Mouse (Mus musculus) heart, adult 2 months (tissue): ENCODE data around the gene Hexdc. TPM values are rescaled to one million over a fixed set of nuclear protein-coding genes. Genes with fewer than 3 reads are reported as not detected.

ENCODE experiments used
- DNase-seq, 2 experiments: peaks; one replicate each; pipeline ENCODE4 v3.0.0; 2021
- H3K27ac ChIP-seq: fragments of 200-600 bp; 2 replicates; pipeline ENCODE4 v1.8.1; 2022
- H3K27me3 ChIP-seq: fragments of 200-500 bp; 2 replicates; pipeline ENCODE4 v1.6.1; 2012; ENCODE audit warnings: mild to moderate bottlenecking, low read length, inconsistent platforms, mixed read lengths; ENCODE audit not compliant: control insufficient read depth, insufficient read depth
- H3K36me3 ChIP-seq: fragments of 200-500 bp; 2 replicates; pipeline ENCODE4 v1.6.1; 2012; ENCODE audit warnings: low read length, inconsistent platforms; ENCODE audit not compliant: control insufficient read depth, insufficient read depth
- H3K4me1 ChIP-seq: fragments of 200-500 bp; 2 replicates; pipeline ENCODE4 v1.6.1; 2011; ENCODE audit warnings: low read length; ENCODE audit not compliant: control insufficient read depth, insufficient read depth
- H3K4me3 ChIP-seq: fragments of 200-600 bp; 2 replicates; pipeline ENCODE4 v1.8.1; 2022
- H3K79me2 ChIP-seq: fragments of 200-500 bp; replicated peaks from 2 replicates; pipeline ENCODE4 v1.6.1; 2012; ENCODE audit warnings: mild to moderate bottlenecking, inconsistent platforms, low read length, moderate library complexity, mixed read lengths; ENCODE audit not compliant: control insufficient read depth, insufficient read depth
- H3K9ac ChIP-seq: fragments of 200-500 bp; 2 replicates; pipeline ENCODE4 v1.6.1; 2012; ENCODE audit warnings: low read depth, mild to moderate bottlenecking, control low read depth, inconsistent platforms, low read length, mixed read lengths
- CTCF ChIP-seq: fragments of 200-600 bp; IDR thresholded peaks from 2 replicates; pipeline ENCODE4 v1.8.1; 2022; ENCODE audit warnings: antibody characterized with exemption, mild to moderate bottlenecking, moderate library complexity
- EP300 ChIP-seq: fragments of 200-500 bp; IDR thresholded peaks from 2 replicates; pipeline ENCODE4 v1.6.1; 2011; ENCODE audit warnings: low read depth, low read length, control low read depth; ENCODE audit not compliant: insufficient read depth
- POLR2A ChIP-seq: fragments of 200-500 bp; IDR thresholded peaks from 2 replicates; pipeline ENCODE4 v1.6.1; 2011; ENCODE audit warnings: mild to moderate bottlenecking, low read depth, low read length, control low read depth; ENCODE audit not compliant: insufficient read depth
- WGBS: fragments of 180-500 bp; shearing (Covaris S2); methylation state at CpG from one replicate; pipeline ENCODE4 v1.1.7; 2018; 5-methylcytosine and 5-hydroxymethylcytosine counted together
- intact Hi-C: fragments of 180-260 bp; cut with DNase I; formaldehyde crosslinking; loops from one replicate; pipeline ENCODE4 v1.15.1; 2025
- polyA plus RNA-seq: library from polyadenylated mRNA; depleted of rRNA; stranded (reverse); fragments of >200 nt; gene quantifications from 2 replicates; pipeline ENCODE4 v1.2.3, GENCODE M21; 2012
- total RNA-seq, 2 experiments: library from RNA; stranded (reverse); gene quantifications; 2 replicates each; pipeline ENCODE4 v1.2.3; 2021

The Hexdc gene
- total and polyA plus RNA-seq, 3 experiments, result 6.7 to 10.1 (median 7.6) TPM

DNA sequence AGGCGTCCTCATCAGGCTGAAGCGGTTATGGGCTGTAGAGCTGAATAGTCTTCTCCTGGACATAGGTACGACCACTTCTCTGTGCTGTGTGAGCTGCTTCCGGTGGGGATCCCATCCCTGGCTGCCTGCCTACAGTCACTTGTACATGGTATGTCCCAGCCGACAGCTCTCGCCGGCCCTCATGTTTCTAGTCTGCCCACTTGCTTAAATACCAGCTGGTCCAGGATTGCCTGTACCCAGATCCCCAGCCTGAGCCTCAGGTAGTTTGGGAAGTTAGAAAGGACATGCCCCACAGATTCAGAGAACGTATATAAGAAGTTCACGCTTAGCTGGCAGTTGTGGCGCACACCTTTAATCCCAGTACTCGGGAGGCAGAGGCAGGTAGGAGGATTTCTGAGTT is 15.5 kb downstream of the Hexdc start:
- H3K4me3 ChIP-seq, result no peak overlapping the region
- TF ChIP-seq EP300, result no peak
- TF ChIP-seq POLR2A, result no peak
- no peak for TF ChIP-seq CTCF
- H3K36me3 ChIP-seq, result no peaks in the 10 kb centered on the region
- H3K4me1 ChIP-seq, result peaks cover 1% of the 10 kb centered on the region; the same call in 1 of the 2 replicates
- 87% methylated on average over 11 of the region's 11 CpGs for WGBS
- H3K27me3 ChIP-seq, result no peaks in the 10 kb centered on the region
- DNase-seq, result no peak
- no peak overlapping the region for H3K27ac ChIP-seq
- intact Hi-C loops, result no loop called here
- H3K79me2 ChIP-seq, result no peaks in the 10 kb centered on the region
- no peak overlapping the region for H3K9ac ChIP-seq

DNA sequence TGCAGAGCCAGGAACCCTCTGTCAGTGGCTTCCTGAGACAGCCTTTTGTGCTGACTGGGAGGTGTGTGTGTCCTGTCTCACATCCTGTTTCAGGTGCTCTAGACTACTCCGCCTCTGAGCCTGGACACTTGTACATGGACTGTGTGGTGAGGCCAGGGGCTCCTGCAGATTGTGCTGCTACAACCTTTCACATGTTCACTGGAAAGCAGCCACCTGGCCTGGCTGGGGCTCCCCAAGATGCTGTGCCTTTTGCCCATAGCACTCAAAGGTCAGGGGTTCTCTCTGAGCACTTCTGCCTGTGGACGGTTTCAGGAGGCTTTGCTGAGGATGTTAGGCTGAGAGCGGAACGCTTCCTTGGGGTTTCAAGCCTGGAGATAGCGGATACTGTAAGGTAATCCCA is 16.5 kb downstream of the Hexdc start:
- intact Hi-C loops, result no loop called here
- H3K79me2 ChIP-seq, result no peaks in the 10 kb centered on the region
- H3K36me3 ChIP-seq, result no peaks in the 10 kb centered on the region
- no peak overlapping the region for H3K27ac ChIP-seq
- no peaks in the 10 kb centered on the region for H3K27me3 ChIP-seq
- no peak for TF ChIP-seq CTCF
- DNase-seq, result no peak
- peaks cover 1% of the 10 kb centered on the region; the same call in 1 of the 2 replicates for H3K4me1 ChIP-seq
- WGBS, result 85% methylated on average over 5 of the region's 5 CpGs
- H3K9ac ChIP-seq, result no peak overlapping the region
- H3K4me3 ChIP-seq, result no peak overlapping the region

DNA sequence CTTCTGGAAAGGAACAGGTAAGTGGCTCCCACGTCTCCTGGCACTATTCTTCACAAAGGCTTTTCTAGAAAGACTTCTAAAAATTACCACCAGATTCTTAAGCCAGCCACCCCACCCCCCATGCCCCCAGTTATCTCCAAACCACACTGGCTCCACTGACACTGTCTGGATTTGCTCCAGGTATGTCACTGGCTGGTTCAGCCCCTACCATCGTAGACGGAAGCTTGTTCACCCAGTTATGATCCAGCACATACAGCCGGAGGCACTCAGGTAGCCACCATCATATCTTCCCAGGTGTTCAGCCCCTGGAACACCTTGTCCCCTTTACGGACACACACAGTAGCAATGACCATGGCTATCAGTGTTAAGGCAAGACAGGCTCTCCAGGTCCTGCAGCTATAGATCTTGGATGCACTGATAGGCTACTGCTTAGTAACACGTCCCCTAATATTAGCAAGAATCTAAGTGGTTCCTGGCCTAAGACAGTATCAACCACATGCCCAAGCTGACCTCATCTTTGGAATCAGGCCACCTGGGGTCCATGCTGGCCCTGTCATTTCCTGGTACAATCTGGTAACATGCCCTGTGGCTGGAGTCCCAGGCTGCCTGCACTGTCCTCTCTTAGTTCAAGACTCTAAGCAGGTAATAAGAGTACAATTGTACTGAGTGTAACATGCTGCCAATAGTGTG is 17.2 kb downstream of the Hexdc start:
- Histone ChIP-seq H3K27ac (no peak overlapping the region), H3K27me3 (no peaks in the 10 kb centered on the region), H3K4me1 (peaks cover 1% of the 10 kb centered on the region; the same call in 1 of the 2 replicates), H3K79me2 (no peaks in the 10 kb centered on the region), H3K4me3 (no peak overlapping the region), H3K36me3 (no peaks in the 10 kb centered on the region), H3K9ac (no peak overlapping the region)
- TF ChIP-seq POLR2A (no peak), CTCF (no peak), EP300 (no peak)
- WGBS, result 67% methylated on average over 6 of the region's 6 CpGs
- DNase-seq, result no peak
- intact Hi-C loops, result no loop called here

DNA sequence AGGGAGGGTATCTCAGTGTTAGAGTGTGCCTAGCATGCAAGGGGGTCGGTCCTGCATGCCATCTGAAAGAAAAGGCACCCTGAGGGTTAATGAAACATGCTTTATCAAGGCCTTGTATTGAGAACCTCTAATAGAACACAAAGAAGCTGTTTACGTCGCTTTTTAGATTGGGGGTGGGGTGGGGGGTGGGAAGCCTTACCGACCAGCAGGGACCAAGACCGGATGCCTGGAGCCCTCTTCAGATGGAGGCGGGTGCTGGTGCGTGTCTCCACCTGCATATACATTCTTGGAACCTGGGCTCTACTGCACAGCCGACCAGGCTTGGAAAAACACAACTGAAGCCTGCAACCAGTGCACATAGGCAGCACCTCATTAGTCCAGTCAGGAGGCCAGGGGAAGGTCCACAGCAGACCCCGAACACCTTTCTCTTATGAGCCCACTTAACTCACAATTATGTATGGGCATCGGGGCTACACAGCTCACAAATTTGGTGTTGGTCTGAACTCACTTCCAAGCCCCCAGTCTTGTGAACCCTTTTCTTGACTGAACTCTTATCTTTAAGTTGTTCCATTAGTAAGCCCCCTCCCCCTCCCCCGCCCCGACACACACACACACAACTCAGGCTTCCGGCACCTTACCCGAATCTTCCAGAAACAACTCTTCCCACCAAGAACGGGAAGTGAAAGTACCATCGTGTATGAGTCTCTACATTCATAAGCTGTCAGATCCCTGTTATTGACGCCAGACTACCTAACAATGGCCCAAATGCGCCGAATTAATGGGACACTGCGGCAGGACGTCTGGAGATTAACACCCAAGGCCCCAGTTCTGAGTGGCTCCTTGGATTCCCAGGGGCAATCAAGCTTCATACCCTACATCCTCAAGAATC is 24.1 kb downstream of the Hexdc start:
- Histone ChIP-seq H3K79me2 (no peaks in the 10 kb centered on the region), H3K9ac (peak overlapping the region; percentile 85), H3K27ac (peak overlapping the region; percentile 90), H3K36me3 (no peaks in the 10 kb centered on the region), H3K4me3 (peak overlapping the region; percentile 54), H3K27me3 (no peaks in the 10 kb centered on the region), H3K4me1 (peaks cover 3% of the 10 kb centered on the region)
- TF ChIP-seq CTCF (no peak), EP300 (no peak), POLR2A (no peak)
- no peak for DNase-seq
- intact Hi-C loops, result no loop called here
- WGBS, result 10% methylated on average over 21 of the region's 21 CpGs

DNA sequence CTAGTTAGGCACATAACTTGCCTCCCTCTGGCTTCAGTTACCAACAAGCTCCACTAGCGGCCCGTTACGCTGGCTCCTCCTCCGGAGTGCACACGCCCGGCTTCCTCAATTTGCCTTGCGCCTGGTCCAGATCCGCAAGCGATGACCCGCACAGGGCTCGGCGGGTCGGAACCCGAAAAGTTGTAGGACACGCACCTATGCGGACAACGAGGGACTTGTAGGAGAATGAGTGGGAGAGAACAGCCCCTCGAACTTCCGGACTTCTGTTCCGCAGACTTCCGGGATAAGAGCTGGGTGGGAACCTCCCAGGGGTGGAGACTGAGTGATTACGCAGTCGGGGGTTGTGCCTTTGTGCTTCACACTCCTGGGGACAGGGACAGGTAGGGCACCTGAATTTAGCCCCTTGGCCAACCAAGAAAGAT is 24.8 kb downstream of the Hexdc start, which contains the start of gene Cybc1:
Cybc1 (minus strand) TSS at position 305 of the 422 bp plus-strand sequence.
- H3K79me2 ChIP-seq, result no peaks in the 10 kb centered on the region
- H3K4me3 ChIP-seq, result peak within 1 kb of the TSS; percentile 54
- DNase-seq, result peak; percentile 84 to 88
- under 1% methylated on average over 23 of the region's 23 CpGs for WGBS
- H3K36me3 ChIP-seq, result no peaks in the 10 kb centered on the region
- intact Hi-C loops, result no loop called here
- peaks cover 3% of the 10 kb centered on the region for H3K4me1 ChIP-seq
- H3K27me3 ChIP-seq, result no peaks in the 10 kb centered on the region
- TF ChIP-seq POLR2A (peak; percentile 74), EP300 (peak; percentile 67; the same call in 1 of the 2 replicates), CTCF (peak; percentile 53)
- peak within 1 kb of the TSS; percentile 85 for H3K9ac ChIP-seq
- H3K27ac ChIP-seq, result peak within 1 kb of the TSS; percentile 90

DNA sequence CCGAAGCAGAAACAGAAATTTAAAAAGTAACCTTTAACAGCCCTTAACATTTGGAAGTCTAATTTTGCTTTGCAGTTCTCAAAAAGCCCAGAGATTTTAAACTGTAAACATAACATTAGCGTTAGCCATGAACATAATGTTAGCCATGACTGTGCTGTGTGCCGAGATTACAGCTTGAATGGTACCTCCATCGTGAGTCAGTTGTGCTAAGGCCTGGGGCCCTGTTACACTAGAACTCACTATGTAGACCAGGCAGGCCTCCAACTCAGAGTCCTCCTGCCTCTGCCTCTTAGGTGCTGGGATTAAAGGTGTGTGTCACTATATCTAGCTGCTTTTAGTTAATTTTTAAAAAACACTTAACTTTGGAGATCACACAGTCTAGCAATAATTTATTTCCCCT is 27.0 kb downstream of the Hexdc start:
- DNase-seq, result no peak
- H3K79me2 ChIP-seq, result no peaks in the 10 kb centered on the region
- intact Hi-C loops, result no loop called here
- peaks cover 3% of the 10 kb centered on the region; the same call in 1 of the 2 replicates for H3K36me3 ChIP-seq
- no peaks in the 10 kb centered on the region for H3K27me3 ChIP-seq
- H3K9ac ChIP-seq, result no peak overlapping the region
- H3K4me3 ChIP-seq, result no peak overlapping the region
- H3K4me1 ChIP-seq, result peaks cover 3% of the 10 kb centered on the region
- H3K27ac ChIP-seq, result 0 out of 2 replicates have a peak overlapping the region, but pooled peaks have one; percentile 13
- 68% methylated on average over 4 of the region's 4 CpGs for WGBS
- TF ChIP-seq EP300 (no peak), CTCF (no peak), POLR2A (no peak)
